In the genomic region with DNA sequence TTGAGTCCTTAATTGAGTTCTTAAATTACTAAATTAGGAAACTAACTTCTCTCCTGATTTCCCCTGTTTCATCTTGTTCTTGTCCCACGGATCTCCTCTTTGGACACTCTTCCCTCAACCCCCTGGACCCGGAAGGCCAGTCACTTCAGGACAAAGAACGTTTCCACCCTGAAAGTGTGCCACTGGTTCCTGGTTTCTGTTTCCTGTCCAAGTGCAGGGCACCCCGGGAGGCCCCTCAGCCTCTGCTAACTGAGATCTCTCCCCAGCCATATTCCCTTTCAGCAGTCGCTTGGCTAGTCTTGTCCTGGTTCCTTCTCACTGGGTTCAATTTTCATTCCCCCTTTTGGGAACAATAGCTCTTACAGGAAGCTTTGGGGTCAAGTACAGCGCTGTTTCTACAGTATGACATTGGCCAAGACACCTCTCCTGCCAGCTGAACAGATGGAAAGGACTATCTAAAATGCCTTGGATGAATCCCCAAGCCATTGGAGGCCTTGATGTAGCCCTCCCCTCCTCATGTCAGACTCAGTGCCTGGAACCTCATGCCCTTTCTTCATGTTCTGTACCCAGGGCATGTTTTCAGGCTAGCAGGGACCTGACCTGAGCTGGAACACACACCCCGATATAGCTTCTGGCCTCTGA, we compare ENCODE assay signal across 11 mouse cellular contexts.
DNase-seq lines count a peak whose midpoint lies in the region; ATAC-seq and TF ChIP-seq lines count a peak whose summit lies in the region.
"Had no signal": no experiment of that assay in that cellular context is flagged by ENCODE, and none has a peak within 500 bp of the region (broad histone marks: within the 10 kb centered on the region; RNA-seq: fewer than 3 reads in every experiment).

No protein-coding gene starts in this region.

- H3K9ac ChIP-seq in forebrain, postnatal 0 days, result no peak overlapping the region
- H3K9ac ChIP-seq in neural tube, embryonic 11.5 days (ENCODE audit: low read length), result no peak overlapping the region
- no peak overlapping the region for H3K9ac ChIP-seq in liver, postnatal 0 days (replicated peaks)
- H3K9ac ChIP-seq: liver, embryonic 13.5 days had no signal

- no peaks in the 10 kb centered on the region for H3K36me3 ChIP-seq in forebrain, embryonic 10.5 days (replicated peaks)
- no peaks in the 10 kb centered on the region for H3K36me3 ChIP-seq in forebrain, postnatal 0 days (ENCODE audit: insufficient read depth)
- H3K36me3 ChIP-seq in neural tube, embryonic 11.5 days (ENCODE audit: control insufficient read depth, insufficient read depth, low read length), result no peaks in the 10 kb centered on the region
- H3K36me3 ChIP-seq in liver, postnatal 0 days (replicated peaks; ENCODE audit: insufficient read depth, low read length), result no peaks in the 10 kb centered on the region
- H3K36me3 ChIP-seq: liver, embryonic 13.5 days had no signal

- no peak overlapping the region for H3K4me2 ChIP-seq in forebrain, postnatal 0 days (ENCODE audit: low read depth)
- no peak overlapping the region for H3K4me2 ChIP-seq in neural tube, embryonic 11.5 days (ENCODE audit: low read depth)
- no peak overlapping the region for H3K4me2 ChIP-seq in liver, postnatal 0 days (ENCODE audit: low read depth, low read length)

- peak overlapping the region; percentile 44; the same call in 1 of the 2 replicates for H3K27ac ChIP-seq in forebrain, embryonic 10.5 days
- H3K27ac ChIP-seq in forebrain, postnatal 0 days (ENCODE audit: low read depth, low read length), result no peak overlapping the region
- H3K27ac ChIP-seq in neural tube, embryonic 11.5 days (ENCODE audit: low read depth, low read length), result no peak overlapping the region
- H3K27ac ChIP-seq in liver, postnatal 0 days (ENCODE audit: low read depth), result peak overlapping the region; percentile 30

- peaks cover 35% of the 10 kb centered on the region for H3K27me3 ChIP-seq in forebrain, embryonic 10.5 days (ENCODE audit: poor library complexity, severe bottlenecking)
- H3K27me3 ChIP-seq in forebrain, postnatal 0 days (ENCODE audit: insufficient read depth, low read length), result no peaks in the 10 kb centered on the region
- H3K27me3 ChIP-seq in neural tube, embryonic 11.5 days (ENCODE audit: control insufficient read depth, insufficient read depth, low read length), result no peaks in the 10 kb centered on the region
- no peaks in the 10 kb centered on the region for H3K27me3 ChIP-seq in liver, postnatal 0 days (ENCODE audit: insufficient read depth, low read length)
- H3K27me3 ChIP-seq: liver, embryonic 13.5 days had no signal

- H3K4me3 ChIP-seq in forebrain, embryonic 10.5 days, result no peak overlapping the region
- no peak overlapping the region for H3K4me3 ChIP-seq in forebrain, postnatal 0 days (ENCODE audit: low read depth, low read length)
- H3K4me3 ChIP-seq in neural tube, embryonic 11.5 days (ENCODE audit: low read depth, low read length), result no peak overlapping the region
- no peak overlapping the region for H3K4me3 ChIP-seq in liver, postnatal 0 days (ENCODE audit: low read depth, low read length)
- H3K4me3 ChIP-seq: liver, embryonic 13.5 days had no signal

- TF ChIP-seq EP300 in liver, postnatal 0 days (IDR thresholded peaks at IDR 0.05; ENCODE audit: low read depth), result no peak

- 50% methylated on average over 7 of the region's 7 CpGs for whole genome bisulfite sequencing in forebrain, embryonic 10.5 days
- 50% methylated on average over 7 of the region's 7 CpGs for WGBS in forebrain, postnatal 0 days
- 55% methylated on average over 7 of the region's 7 CpGs for whole genome bisulfite sequencing in neural tube, embryonic 11.5 days
- WGBS in liver, postnatal 0 days (ENCODE audit: insufficient replicate concordance), result 36% methylated on average over 7 of the region's 7 CpGs

- no peak for TF ChIP-seq CTCF in forebrain, postnatal 0 days (IDR thresholded peaks at IDR 0.05; ENCODE audit: low read depth)
- TF ChIP-seq CTCF in liver, postnatal 0 days (IDR thresholded peaks at IDR 0.05; ENCODE audit: low read depth), result no peak

- no peak for DNase-seq in forebrain, embryonic 10.5 days (ENCODE audit: extremely low spot score, low spot score)
- DNase-seq in forebrain, postnatal 0 days, result no peak
- peak; percentile 11 for DNase-seq in neural tube, embryonic 11.5 days (ENCODE audit: low spot score)
- DNase-seq in neural tube, embryonic 10.5 days (ENCODE audit: extremely low spot score, low spot score), result no peak
- peak; percentile 44 for DNase-seq in cerebellum, adult 9-11 months
- no peak for DNase-seq in liver, postnatal 0 days
- DNase-seq in spleen, postnatal 10 days (ENCODE audit: low spot score in 2 of 2), result no peak
- no peak for DNase-seq in embryo, embryonic 10.5 days (ENCODE audit: low spot score)
- DNase-seq: adrenal gland, postnatal 36 days; gastrocnemius, postnatal 14 days; liver, embryonic 13.5 days had no signal

- no peak for ATAC-seq in forebrain, postnatal 0 days
- ATAC-seq in neural tube, embryonic 11.5 days (ENCODE audit: insufficient read depth, low FRiP score, low TSS enrichment), result no peak
- ATAC-seq in liver, postnatal 0 days, result no peak

- H3K9me3 ChIP-seq in forebrain, embryonic 10.5 days, result no peaks in the 10 kb centered on the region
- H3K9me3 ChIP-seq in forebrain, postnatal 0 days (ENCODE audit: low read length), result no peaks in the 10 kb centered on the region
- no peaks in the 10 kb centered on the region for H3K9me3 ChIP-seq in neural tube, embryonic 11.5 days (ENCODE audit: control insufficient read depth, low read length)
- H3K9me3 ChIP-seq in liver, postnatal 0 days (ENCODE audit: low read length), result no peaks in the 10 kb centered on the region
- H3K9me3 ChIP-seq: liver, embryonic 13.5 days had no signal

- H3K4me1 ChIP-seq in forebrain, embryonic 10.5 days, result peaks cover 24% of the 10 kb centered on the region
- H3K4me1 ChIP-seq in forebrain, postnatal 0 days (ENCODE audit: insufficient read depth), result no peaks in the 10 kb centered on the region
- H3K4me1 ChIP-seq in neural tube, embryonic 11.5 days (ENCODE audit: control insufficient read depth, insufficient read depth, low read length), result peaks cover 6% of the 10 kb centered on the region; the same call in 1 of the 2 replicates
- peaks cover 7% of the 10 kb centered on the region for H3K4me1 ChIP-seq in liver, postnatal 0 days (ENCODE audit: insufficient read depth)

Comparison
In these comparisons a context has a peak if more than half of its experiments do, and no peak if none do; other contexts are left out.
1. DNase-seq: peak in neural tube, embryonic 11.5 days (single experiment) and cerebellum, adult 9-11 months (single experiment); none in forebrain, embryonic 10.5 days (single experiment), forebrain, postnatal 0 days (single experiment), neural tube, embryonic 10.5 days (single experiment), liver, postnatal 0 days (single experiment), spleen, postnatal 10 days (0 of 2) and embryo, embryonic 10.5 days (single experiment).
2. H3K27ac ChIP-seq: peak in forebrain, embryonic 10.5 days (single experiment) and liver, postnatal 0 days (single experiment); none in forebrain, postnatal 0 days (single experiment) and neural tube, embryonic 11.5 days (single experiment).